Mouse (Mus musculus) right cerebral cortex, adult 2 months (tissue): ENCODE results near the gene Sf3b4.

Experiments used
- DNase-seq, 2 experiments: peaks; one replicate each; pipeline ENCODE4 v3.0.0; 2021 to 2022; ENCODE audit warnings: low spot score in 2 of 2

Sf3b4 gene

DNA sequence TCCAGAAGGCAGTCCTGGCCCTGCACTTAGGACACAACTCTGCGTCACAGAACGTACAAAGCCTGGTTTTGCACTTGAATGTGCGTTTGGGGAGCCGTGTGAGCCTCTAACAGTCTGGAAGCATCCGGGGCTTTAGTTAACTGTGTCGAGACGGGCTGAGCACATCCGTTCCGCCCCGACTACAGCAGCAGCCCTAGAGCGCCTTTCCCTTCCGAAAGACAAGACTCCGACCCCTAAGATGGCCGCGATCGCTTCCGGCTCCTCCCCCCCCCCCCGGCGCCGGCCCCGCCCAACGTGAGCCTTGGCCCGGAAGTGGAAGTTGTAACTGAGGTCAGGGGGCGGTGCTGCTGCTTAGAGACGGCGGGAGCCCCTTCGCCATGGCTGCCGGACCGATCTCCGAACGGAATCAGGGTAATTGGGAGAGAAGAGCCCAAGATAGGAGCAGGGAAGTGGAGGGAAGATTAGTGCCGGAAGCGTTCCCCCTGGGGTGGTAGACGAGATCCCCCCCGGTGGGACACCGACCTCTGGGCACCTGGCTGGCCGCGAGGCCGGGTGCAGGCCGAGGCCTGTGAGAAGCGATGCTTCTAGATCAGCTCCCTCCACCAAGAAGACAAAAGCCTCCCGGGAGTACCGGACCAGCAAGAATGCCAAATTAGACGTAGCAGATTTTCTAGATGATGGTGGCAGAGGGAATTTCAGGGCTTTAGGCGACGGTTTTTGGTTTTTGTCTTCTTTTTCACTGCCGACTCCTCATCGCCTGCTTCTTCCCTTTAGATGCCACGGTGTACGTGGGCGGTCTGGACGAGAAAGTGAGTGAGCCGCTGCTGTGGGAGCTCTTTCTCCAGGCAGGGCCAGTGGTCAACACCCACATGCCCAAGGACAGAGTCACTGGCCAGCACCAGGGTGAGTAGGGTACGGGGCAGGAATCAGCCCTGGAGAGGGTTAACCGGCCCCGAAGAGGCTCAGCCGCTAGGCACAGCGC lies at the start of gene Sf3b4:
Sf3b4 (plus strand) TSS at position 136 of the 982 bp plus-strand sequence.
- peak; percentile 80 to 85 for DNase-seq

- DNase-seq = no peak
These were observed 47.9 kb upstream of the Sf3b4 start for GRCm38 (mm10) chr3:96124235-96124634.

DNA sequence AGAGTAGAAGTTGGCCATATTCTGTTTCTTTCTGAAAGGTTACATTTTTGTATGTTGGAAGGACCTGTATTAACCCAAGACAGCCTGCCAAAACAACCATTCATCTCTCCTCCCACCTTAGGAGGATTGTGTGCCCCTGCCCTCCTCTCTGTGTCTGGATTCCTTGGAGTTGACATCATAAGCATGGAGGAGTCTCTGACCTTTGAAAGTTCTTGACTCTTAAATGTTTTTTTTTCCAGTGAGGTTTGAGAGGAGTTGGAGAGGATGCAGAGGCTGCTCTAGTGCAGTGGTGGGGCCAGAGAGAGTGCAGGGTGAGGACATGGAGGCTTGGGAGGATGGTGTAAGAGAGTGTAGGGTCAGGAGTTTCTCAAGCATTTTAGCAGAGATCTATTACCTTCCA lies 44.0 kb upstream of the Sf3b4 start:
- no peak for DNase-seq

DNA sequence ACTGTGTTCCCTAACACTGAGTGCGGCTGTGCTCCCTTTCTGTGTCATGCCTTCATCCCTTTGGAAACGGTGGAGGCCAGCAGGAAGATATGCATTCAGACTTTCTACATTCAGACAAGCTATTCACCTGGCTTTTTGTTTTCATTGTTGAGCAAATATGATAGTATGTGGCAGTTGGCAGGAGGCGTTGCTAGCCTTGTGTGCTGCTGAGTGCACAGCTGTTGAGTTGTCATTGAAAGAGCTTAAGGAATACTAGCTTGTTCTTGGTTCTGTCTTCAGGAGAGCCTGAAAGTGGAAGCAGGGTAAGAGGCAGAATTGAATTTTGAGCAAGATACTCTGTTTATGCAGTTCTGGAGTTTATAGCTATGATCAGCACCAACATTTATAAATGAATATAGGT lies 39.7 kb upstream of the Sf3b4 start:
- no peak for DNase-seq

DNA sequence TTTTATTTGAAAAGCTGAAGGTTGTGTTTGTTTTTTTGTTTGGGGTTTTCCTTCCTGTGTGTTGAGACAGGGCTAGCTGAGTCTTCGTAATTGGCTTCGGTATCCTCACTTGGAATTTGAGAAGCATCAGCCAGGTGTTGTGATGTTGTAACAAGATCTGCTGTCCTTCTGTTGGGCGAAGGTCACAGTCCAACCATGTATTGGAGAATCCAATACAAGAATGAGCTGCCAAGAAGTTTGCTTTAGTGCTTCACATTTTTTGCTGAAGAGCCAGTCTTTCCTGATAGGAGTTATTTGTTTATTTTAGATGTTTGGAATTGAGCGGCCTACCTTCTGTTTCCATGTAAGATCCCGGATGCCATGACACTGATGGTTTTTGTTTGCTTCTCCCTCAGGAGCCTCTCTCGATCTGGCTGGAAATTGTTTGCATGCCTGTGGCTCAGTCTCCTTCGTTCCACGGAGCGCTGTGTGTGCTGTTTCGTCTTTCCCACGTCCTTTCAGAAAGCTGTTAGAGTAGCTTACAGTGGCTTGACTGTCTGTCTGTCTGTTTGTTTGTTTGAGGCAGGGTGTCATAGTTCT lies 38.7 kb upstream of the Sf3b4 start:
- no peak for DNase-seq

DNA sequence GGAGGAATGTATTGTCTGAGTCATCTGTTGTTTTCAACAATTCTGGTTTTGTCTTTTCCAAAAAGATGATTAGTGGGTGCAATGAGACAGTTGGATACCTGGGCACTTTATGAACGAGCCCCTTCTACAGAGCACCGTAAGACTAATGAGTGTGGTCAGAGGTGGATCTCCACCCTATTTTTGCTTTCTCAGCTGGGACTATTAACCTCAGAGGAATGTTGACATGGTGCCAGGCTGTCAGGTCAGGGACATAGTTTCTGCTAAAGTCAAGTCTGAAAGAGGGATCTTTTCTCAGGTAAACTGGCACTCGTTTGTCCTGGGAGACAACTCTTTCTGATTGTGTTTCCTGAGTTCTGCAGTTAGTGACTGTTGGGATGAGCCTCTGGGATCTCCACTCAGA lies 37.1 kb upstream of the Sf3b4 start:
- DNase-seq = no peak

DNA sequence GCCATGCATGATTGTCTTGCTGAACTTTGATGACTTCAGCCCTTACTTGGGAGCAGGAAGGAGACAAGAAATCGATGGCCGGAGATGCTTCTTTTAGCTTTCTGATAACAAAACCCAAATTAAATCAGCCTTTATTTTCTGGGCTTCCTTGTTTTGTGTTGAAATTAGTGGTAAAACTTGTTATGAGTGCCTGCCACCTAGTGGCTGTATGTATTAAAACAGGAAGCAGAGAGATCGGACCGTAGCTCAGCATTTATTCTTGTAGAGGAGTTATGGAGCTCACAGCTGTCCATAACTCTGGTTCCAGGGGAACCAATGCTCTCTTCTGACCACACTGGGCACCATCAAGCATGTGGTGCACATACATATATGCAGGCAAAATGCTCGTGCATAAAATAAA lies 24.2 kb upstream of the Sf3b4 start:
- peak; percentile 67 to 75 for DNase-seq

GRCm38 (mm10) chr3:96151836-96152235 lies 20.3 kb upstream of the Sf3b4 start:
- DNase-seq = no peak

- DNase-seq = peak; percentile 27 to 41
These were observed 19.5 kb upstream of the Sf3b4 start for GRCm38 (mm10) chr3:96152611-96153010.

GRCm38 (mm10) chr3:96155501-96155900 lies 16.6 kb upstream of the Sf3b4 start:
- no peak for DNase-seq

- DNase-seq = no peak
These were observed 12.3 kb upstream of the Sf3b4 start for GRCm38 (mm10) chr3:96159820-96160219.

- peak; percentile 54 to 71 for DNase-seq
These were observed 11.8 kb upstream of the Sf3b4 start for GRCm38 (mm10) chr3:96160222-96160802.

DNA sequence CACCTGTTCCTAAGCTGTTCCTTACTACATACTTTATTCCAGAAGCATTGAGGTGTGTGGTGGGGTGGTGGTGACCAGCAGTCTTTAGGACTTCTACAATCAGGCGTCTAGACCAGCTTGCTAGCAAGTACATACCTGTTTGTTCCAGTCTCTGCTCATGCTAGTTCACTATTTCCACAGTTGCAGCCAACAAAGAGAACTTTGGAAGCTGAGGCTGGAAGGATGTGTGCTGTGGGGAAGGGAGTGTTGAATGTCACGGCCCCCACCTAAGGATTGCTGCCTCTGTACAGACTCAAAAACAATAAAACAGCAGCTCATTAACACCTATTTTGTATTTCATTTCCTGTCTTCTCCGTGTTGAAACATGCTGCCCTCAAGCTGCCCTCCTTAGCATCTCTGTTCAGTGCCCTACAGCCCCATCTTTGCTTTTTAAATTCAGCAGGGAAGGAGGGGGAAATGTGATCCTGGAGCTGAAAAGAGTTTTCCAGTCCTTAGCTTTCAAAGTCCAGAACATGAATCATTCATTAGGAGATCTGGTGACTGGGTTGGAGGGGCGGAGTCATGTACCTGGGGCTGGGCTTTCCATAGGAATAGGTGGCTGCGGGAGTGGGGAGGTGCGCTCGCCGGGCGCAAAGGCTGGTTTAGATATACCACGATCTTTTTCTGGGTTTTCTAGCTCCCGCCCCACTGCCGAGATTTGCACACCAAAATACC lies 11.2 kb upstream of the Sf3b4 start:
- DNase-seq = peak; percentile 71 to 74

DNA sequence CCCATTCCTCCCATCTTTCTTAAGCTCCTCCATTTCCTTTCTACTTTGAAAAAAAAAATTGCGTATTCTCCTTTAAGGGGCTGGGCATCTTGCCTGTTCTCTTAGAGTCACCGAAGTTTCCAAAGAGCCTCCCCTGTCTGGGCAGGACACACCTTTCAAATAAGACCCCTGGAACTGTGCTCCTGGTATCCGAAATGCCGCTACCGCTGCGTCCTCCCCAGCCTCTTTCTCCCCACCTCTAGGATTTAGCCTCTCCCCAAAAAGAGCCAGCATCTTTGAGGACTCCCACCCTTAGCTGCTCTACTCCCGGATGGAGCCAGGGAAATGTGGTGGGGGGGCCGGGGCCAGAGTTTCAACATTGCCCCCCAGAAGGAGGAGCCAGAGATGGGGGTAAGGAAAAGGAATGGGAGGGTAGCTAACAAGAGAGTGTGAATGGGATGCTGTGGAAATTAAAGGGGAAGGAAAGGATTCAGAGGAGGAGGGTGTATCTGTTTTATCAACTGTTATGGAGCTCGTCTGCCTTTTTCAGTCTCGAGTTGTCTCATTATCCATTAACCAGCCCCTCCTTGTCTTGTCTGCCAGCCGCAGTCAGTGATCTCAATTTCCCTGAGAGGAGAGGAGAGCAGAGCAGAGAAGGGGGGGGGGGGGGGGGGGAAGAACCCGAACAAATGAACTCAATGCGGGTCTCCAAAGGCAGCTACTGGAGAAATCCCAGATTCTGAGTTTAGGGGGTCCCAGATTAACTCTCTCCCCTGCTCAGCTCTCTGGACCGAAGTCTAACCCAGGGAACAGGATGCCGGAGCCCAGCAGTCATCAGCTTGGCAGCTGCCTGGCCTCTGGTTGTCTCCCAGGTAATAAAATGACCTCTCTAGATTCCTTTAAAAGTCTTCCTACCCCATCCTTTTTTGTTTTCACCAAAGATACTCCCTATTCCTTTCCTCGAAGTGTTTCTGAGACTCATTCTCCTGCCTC lies 10.0 kb upstream of the Sf3b4 start, which contains the start of gene Mtmr11:
Mtmr11 (plus strand) TSS at position 136 of the 972 bp plus-strand sequence.
- DNase-seq = peak in 1 of 2 experiments; percentile 27

DNA sequence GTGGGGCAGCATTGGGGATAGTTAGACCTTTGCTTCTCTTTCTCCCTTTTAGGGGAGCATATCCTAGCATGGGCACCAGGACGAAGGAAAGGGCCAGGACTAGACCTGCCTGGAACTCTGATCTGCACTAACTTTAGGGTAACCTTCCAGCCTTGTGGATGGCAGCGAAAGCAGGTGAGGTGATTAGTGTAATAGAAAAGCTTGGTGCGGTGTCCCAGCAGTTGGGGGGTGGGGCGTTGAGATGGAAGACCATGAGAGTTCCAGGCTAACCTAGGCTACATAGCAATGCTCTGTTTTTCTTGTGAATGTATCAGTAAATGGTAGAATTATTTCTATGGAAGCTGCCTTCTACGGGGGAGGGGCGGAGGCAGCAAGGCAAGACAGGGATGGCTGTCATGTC lies 9.1 kb upstream of the Sf3b4 start:
- DNase-seq = no peak

DNA sequence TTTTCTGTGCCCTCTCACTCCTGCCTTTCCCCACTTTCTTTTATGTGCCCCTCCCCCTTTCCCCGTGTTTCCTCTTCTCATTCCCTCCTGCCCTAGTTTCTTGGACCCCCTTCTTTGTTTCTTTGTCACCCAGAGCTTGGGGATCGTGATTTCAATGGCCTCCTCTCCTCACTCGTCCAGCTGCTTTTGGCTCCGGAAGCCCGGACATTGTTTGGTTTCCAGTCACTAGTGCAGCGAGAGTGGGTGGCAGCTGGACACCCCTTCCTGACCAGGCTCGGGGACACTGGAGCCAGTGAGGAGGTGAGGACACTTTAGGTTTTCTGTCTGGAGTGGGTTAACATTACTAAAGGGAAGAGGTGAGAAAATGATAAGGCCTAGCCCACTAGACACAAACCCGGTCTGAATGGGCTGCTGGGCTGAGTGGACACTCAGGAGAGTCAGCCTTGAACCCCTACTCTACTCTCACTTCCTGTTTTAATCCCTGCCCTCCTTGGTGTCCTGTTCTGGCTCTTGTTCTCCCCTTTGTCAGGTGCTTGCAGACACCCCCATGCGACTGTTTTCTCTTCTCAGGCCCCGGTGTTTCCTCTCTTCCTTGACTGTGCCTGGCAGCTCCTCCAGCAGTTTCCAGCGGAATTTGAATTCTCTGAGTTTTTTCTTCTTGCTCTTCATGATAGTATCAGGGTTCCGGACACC lies 3.5 kb upstream of the Sf3b4 start:
- no peak for DNase-seq

DNA sequence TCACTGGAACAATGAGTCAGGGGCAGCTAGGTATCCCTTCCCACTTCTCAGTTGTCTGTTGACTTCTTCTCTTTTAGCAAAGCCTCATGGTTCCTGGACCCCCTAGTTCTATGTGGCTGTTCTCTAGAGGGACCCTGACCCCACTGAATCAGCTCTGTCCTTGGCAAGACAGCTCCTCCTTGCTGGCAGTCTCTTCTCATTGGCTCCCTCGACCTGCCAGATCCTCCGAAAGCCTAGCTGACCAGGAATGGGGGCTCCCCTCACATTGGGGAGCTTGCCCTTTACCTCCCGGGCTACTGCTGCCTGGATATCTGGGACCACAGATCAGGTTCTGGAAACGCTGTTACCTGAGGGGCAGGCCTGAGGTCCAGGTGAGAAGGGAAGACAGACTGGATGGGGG lies 1.9 kb upstream of the Sf3b4 start:
- no peak for DNase-seq

GRCm38 (mm10) chr3:96170976-96171545 lies 1.1 kb upstream of the Sf3b4 start:
- DNase-seq = no peak

- peak in 1 of 2 experiments; percentile 55 for DNase-seq
These were observed 442 bp upstream of the Sf3b4 start for GRCm38 (mm10) chr3:96171583-96172196.
